ENCODE assay signal across 21 mouse cellular contexts in genomic region chr6:133420929-133421328, GRCm38 (mm10).
DNase-seq lines count a peak whose midpoint lies in the region; TF ChIP-seq lines count a peak whose summit lies in the region.
"Had no signal": no experiment of that assay in that cellular context is flagged by ENCODE, and none has a peak within 500 bp of the region (broad histone marks: within the 10 kb centered on the region; RNA-seq: fewer than 3 reads in every experiment).

No protein-coding gene starts in this region.

- peaks cover 0 to 2% of the 10 kb centered on the region in 2 experiments; a peak in 2 of 4 replicates for H3K36me3 ChIP-seq in MEL (ENCODE audit: control insufficient read depth in 1 of 2, insufficient read depth in 2 of 2, low read length in 2 of 2)
- H3K36me3 ChIP-seq: embryonic facial prominence, embryonic 10.5 days; embryonic facial prominence, embryonic 12.5 days; forebrain, embryonic 15.5 days; G1E had no signal

- TF ChIP-seq POLR2A in MEL (IDR thresholded peaks at IDR 0.05; ENCODE audit: control insufficient read depth in 1 of 2, insufficient read depth in 1 of 2, low read depth in 1 of 2, low read length in 2 of 2, poor library complexity in 1 of 2): no peak

- DNase-seq in embryo, embryonic 10.5 days (ENCODE audit: low spot score): peak; percentile 1
- no peak for DNase-seq in embryo, embryonic 9.5 days (ENCODE audit: extremely low spot score)
- DNase-seq in MEL (ENCODE audit: low read depth, low spot score): peak; percentile 33
- peak; percentile 17 for DNase-seq in yolk sac, embryonic 10.5 days (ENCODE audit: low spot score)
- no peak for DNase-seq in thymus, postnatal 0 days (ENCODE audit: low spot score)
- DNase-seq: adrenal gland, adult 2 months; adrenal gland, postnatal 10 days; adrenal gland, postnatal 25 days; B cell, adult 2 months; cerebellum, adult 11 months; cerebellum, adult 18-20 months; cerebellum, adult 8-10 months; cerebellum, postnatal 10 days; cerebellum, postnatal 25 days; embryo, embryonic 11 days; forebrain, postnatal 0 days had no signal

- TF ChIP-seq CTCF in MEL (IDR thresholded peaks at IDR 0.05 in 2 of 3, conservative IDR thresholded peaks at IDR 0.05 in 1 of 3; ENCODE audit: control insufficient read depth in 1 of 3, insufficient read depth in 1 of 3, low read depth in 2 of 3, low read length in 3 of 3, poor library complexity in 1 of 3, severe bottlenecking in 1 of 3): no peak

- H3K27me3 ChIP-seq in MEL (ENCODE audit: control insufficient read depth in 1 of 2, insufficient read depth in 2 of 2, low read length in 2 of 2): no peaks in the 10 kb centered on the region
- H3K27me3 ChIP-seq: embryonic facial prominence, embryonic 12.5 days; forebrain, embryonic 13.5 days; forebrain, embryonic 15.5 days had no signal

- no peak overlapping the region; the same call in 1 of the 2 replicates for H3K27ac ChIP-seq in MEL (ENCODE audit: control insufficient read depth, low read depth, low read length)
- H3K27ac ChIP-seq: embryonic facial prominence, embryonic 10.5 days; embryonic facial prominence, embryonic 12.5 days; forebrain, embryonic 13.5 days; forebrain, embryonic 15.5 days had no signal

- H3K79me2 ChIP-seq in MEL (ENCODE audit: control insufficient read depth, insufficient read depth, low read length, poor library complexity): no peaks in the 10 kb centered on the region

- peaks cover 0 to 2% of the 10 kb centered on the region in 2 experiments; a peak in 2 of 4 replicates for H3K4me1 ChIP-seq in MEL (ENCODE audit: control insufficient read depth in 1 of 2, insufficient read depth in 2 of 2, low read length in 2 of 2)
- H3K4me1 ChIP-seq: embryonic facial prominence, embryonic 10.5 days; embryonic facial prominence, embryonic 12.5 days; forebrain, embryonic 13.5 days; forebrain, embryonic 15.5 days had no signal

- no peak overlapping the region for H3K9ac ChIP-seq in MEL (ENCODE audit: control insufficient read depth, low read depth, low read length, poor library complexity, severe bottlenecking)
- H3K9ac ChIP-seq: embryonic facial prominence, embryonic 12.5 days; forebrain, embryonic 13.5 days; forebrain, embryonic 15.5 days; forebrain, postnatal 0 days had no signal

- H3K4me3 ChIP-seq in MEL (ENCODE audit: control insufficient read depth in 1 of 2, insufficient read depth in 1 of 2, low read depth in 2 of 2, low read length in 2 of 2): no peak overlapping the region
- H3K4me3 ChIP-seq: embryonic facial prominence, embryonic 10.5 days; embryonic facial prominence, embryonic 12.5 days; forebrain, embryonic 13.5 days; forebrain, embryonic 15.5 days had no signal

- H3K9me3 ChIP-seq in MEL (replicated peaks; ENCODE audit: insufficient read depth, low read length): no peaks in the 10 kb centered on the region
- H3K9me3 ChIP-seq: forebrain, embryonic 15.5 days had no signal

- peak; percentile 44 to 68; a peak in 2 of 4 replicates for TF ChIP-seq EP300 in MEL (IDR thresholded peaks at IDR 0.05; ENCODE audit: low read depth in 1 of 2, low read length in 2 of 2)

- no peak for TF ChIP-seq RAD21 in MEL (IDR thresholded peaks at IDR 0.05; ENCODE audit: low read depth, low read length)

TF ChIP-seq in MEL, 35 proteins besides CTCF, POLR2A, EP300 and RAD21:
- TF ChIP-seq GATA1 (IDR thresholded peaks at IDR 0.05; ENCODE audit: low read depth, low read length) (peak; percentile 49; the same call in 1 of the 2 replicates), ELF1 (IDR thresholded peaks at IDR 0.05; ENCODE audit: low read depth, low read length) (no peak), TCF12 (IDR thresholded peaks at IDR 0.05; ENCODE audit: low read depth, low read length) (peak; percentile 72), ZMIZ1 (IDR thresholded peaks at IDR 0.05; ENCODE audit: low read depth, low read length) (no peak), MAX (IDR thresholded peaks at IDR 0.05; ENCODE audit: low read length) (no peak), ZKSCAN1 (IDR thresholded peaks at IDR 0.05; ENCODE audit: low read depth, low read length) (no peak), MAZ (IDR thresholded peaks at IDR 0.05; ENCODE audit: low read depth, low read length) (no peak), KAT2A (conservative IDR thresholded peaks at IDR 0.05; ENCODE audit: low read depth, low read length) (no peak)
TF ChIP-seq in MEL: peak in this region for 2.

Comparison
In these comparisons a context has a peak if more than half of its experiments do, and no peak if none do; other contexts are left out.
1. DNase-seq: peak in embryo, embryonic 10.5 days (single experiment), MEL (single experiment) and yolk sac, embryonic 10.5 days (single experiment); none in embryo, embryonic 9.5 days (single experiment) and thymus, postnatal 0 days (single experiment).